Mouse (Mus musculus): ENCODE results near the gene Tor1aip1.

The Tor1aip1 gene

DNA sequence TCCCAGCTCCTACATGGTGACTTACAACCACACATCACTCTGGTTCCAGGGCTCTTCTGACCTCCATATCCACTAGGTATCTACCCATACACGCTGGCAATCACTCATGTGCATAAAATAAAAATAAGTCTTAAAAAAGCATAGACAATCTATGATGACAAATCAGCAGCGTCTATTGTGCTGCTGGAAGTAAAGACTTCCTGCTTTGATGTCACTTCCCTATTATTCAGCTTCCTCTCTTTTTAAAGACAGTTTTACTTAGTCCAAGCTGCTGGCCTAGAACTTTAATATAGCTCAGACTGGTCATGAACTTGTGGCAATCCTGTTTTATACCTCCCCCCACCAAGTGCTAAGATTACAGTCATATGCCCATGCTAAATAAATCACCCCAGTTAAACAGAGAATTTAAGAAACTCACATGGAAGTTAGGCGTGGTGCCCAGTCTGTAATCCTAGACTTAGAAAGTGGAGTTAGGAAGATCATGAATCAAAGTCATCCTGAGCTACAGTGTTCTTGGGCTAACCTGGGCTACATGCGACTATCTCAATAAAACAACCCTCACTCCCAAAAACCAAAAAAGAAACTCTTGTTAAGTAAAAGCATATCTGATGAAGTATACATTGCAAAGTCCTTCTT is 7.8 kb downstream of the Tor1aip1 start:
- no peak for DNase-seq

DNA sequence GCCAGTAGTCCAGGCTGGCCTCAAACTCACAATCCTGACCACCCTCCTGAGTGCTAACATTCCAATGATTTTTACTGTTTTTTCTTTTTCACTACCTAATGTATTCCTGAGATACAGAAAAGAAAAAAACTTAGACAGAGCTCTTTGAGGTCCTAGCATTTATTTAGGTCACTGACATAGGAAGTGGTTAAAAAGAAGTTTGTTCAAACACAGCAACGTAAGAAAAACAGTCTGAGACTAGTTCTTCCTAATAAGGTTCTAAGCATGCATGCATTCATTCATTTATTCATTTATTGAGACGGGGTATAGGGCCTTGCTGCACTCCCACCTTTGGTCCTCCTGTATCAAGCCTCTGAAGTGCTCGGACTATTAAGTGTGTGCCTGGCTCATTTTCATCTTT is 8.4 kb downstream of the Tor1aip1 start:
- DNase-seq: no peak

GRCm38 (mm10) chr1:156024831-156025503 is 11.3 kb downstream of the Tor1aip1 start:
- no peak for DNase-seq

- DNase-seq: no peak
Measured at GRCm38 (mm10) chr1:156020402-156020801, 15.9 kb downstream of the Tor1aip1 start.

GRCm38 (mm10) chr1:156019800-156020199 is 16.5 kb downstream of the Tor1aip1 start:
- DNase-seq: no peak

- DNase-seq: no peak
Measured at GRCm38 (mm10) chr1:156009003-156009402, 27.3 kb downstream of the Tor1aip1 start.

DNA sequence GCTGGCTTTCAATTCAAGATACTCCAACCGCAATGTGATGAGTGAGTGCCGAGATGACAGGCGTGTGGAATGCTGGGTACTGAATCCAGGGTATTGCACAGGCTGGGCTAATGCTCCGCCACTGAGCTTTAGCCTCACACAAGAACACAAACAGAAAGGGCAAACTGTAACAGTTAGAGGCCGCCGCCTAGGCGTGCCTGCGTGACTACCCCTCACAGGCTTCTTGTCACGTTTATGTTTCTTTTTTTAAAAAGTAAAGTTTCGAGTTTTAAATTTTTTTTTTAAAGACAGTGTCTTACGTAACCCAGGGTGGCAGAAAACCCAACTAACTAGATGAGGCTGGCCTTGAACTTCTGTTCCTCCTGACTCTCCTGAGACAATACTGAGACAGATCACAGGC is 30.4 kb downstream of the Tor1aip1 start:
- DNase-seq: no peak

DNA sequence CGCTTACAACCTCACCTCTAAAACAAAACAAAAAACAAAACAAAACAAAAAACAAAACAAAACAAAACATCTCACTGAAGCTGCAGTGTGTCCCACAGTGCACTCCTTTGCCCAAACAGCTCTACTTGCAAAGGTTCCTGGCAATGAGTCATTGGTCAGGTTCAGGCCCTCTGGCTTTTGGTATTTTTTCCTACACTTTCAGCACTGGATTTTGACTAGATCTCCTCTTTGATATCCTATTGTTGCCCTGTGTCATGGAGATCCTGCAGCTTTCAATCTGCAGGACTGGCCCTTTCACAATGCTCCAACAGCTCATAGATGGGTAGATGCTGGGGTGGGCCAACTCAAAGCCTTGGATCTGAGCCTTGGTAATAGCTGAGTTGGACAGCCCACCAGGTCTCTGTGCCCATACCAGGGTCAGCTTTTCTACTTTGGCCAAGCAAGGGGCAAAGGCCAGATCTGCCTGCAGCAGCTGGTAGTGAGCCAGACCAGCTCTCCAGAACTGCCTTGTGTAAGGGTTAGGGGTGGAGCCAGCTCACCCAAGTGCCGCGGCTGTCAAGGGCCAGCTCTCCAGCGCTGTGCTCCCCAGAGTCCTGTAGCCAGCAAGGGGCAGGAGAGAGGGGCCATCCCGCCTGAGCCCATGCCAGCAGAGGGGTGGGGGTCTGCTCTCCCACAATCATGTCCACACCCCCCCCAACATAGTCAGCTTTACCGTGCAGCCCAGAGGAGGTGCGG is 32.9 kb downstream of the Tor1aip1 start:
- no peak for DNase-seq

DNA sequence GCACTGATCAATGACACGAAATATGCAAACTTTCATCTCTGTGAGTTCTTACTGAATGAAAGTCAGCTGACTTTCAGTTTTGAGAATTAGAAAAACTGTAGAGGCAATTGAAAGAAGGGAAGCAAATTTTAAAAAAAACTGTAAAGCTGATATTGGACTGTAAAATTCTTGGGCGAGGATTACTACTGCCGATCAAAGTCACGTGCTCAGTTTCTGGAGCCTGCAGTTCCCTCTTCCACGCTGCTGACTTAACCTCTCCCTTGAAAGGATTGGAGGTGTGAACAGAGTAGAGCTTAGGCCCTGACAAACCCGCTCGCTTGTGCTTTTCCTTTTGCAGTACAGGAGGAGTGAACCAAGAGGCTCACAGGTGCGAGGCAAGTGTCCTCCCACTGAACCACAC is 33.9 kb downstream of the Tor1aip1 start:
- DNase-seq: no peak

GRCm38 (mm10) chr1:155995612-155996011 is 40.7 kb downstream of the Tor1aip1 start:
- DNase-seq: no peak

- no peak for DNase-seq
Measured at GRCm38 (mm10) chr1:155994524-155994923, 41.8 kb downstream of the Tor1aip1 start.

- no peak for DNase-seq
Measured at GRCm38 (mm10) chr1:155990391-155990790, 45.9 kb downstream of the Tor1aip1 start.

GRCm38 (mm10) chr1:155989387-155989786 is 46.9 kb downstream of the Tor1aip1 start:
- no peak for DNase-seq

GRCm38 (mm10) chr1:155987625-155988024 is 48.7 kb downstream of the Tor1aip1 start:
- DNase-seq: no peak

- DNase-seq: no peak
Measured at GRCm38 (mm10) chr1:155974931-155975330, 61.3 kb downstream of the Tor1aip1 start.

DNA sequence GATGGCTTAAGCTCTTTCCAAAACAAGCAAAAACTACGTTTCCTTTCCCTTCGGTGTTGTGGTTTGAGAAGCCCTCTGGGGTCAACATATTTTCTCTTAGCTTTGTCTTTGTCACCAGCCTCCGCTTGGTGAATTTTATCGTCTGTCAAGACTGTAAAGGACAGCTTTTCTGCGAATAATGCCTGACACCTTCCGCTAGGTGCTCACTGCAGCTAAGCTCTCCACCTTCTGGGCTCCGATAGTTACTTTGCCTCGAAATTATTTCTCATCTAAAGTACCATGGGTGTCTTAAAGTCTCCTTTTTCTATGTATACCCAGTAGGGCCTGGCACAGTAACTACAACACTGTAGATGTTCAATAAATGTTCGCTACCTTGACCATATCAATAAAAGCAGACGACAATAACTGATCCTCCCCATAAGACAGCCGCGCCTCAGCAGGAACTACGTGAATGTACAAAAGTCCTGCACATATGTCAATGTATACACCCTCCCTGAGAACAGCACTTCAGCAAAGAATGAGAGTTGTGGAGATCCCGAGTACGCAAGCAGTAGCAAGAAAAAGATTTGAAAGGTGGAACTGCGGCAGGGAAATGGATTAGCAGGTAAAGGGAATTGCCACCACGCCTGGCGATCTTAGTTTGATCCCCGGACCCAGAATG is 62.4 kb downstream of the Tor1aip1 start:
- DNase-seq: no peak

DNA sequence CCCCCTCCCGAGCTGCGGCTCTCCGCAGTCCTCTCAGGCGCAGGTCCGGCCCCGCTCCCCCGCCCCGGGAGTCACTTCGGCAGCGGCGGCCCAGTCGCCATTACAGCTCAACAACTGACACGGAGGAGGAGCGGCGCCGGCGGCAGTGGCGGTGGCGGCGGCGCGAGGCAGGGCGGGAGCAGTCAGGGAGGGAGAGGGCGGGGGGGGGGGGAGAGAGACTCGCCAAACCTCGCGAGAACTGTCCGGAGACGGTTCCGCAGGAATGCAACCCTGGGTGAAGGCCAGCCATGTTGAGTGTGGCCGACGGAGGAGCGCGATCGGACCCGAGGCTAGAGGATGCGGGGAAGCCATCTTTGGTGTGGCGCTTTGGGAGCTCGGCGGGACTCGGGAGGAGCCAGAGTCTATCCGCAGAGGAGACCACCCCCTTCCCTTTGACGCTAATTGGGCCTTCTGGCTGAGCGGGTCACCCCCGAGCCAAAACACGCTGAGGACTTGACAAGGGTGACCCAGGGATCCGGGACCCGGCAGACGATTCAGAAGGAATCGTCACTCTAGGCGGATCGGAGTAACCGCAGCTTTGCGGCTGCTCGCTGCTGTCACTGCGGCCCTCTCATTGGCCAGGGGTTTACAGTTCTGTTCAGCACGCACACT is 63.1 kb downstream of the Tor1aip1 start, which contains the start of gene Cep350:
Gene Cep350, minus strand, starts transcription at position 188 of the 651 bp plus-strand sequence.
- peak; percentile 98 for DNase-seq

- no peak for DNase-seq
Measured at GRCm38 (mm10) chr1:155972146-155973067, 63.9 kb downstream of the Tor1aip1 start.

All from cerebellum, adult 9-11 months (tissue).